Mouse (Mus musculus): Measurements from ENCODE around the gene Usp25. TPM values are rescaled to one million over a fixed set of nuclear protein-coding genes. Genes with fewer than 3 reads are reported as not detected.

Gene Usp25
- polyA plus RNA-seq, 1 experiment, result 29.7 TPM

DNA sequence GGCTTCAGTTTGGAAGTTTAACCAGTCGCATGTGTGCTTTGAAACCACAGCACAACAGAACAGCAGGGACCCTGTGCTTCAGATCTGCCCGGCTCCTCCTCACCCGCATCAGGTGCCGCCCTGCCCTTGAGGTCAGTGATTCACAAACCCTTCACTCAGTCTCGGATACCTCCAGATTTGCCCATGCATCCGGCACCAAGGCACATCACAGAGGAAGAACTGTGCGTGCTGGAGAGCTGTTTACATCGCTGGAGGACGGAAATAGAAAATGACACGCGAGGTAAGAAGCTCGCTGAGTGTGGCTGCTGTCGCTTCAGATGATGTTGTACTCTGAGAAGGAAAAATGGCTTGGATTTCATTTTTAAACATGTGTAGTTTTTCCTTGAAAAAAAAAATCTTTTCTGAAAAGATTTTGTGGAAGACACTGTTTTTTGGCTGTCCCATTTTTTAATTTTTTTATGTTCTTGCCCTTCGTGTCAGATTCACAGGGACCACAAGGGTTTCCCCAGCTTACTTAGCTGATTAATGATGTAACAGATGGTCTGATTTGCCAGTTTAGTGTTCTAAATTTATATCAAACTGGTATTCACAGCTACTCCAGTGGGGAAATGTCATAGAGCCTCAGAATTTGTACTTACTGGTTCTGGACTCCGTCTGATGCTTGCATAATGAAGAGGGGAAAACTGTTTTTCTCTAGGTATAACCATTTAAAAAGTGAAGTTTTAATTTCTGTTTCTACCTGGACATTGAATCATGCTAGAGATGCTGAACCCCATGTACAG, 63.6 kb downstream of the Usp25 start:
- no peaks in the 10 kb centered on the region for H3K4me1 ChIP-seq (ENCODE audit: control insufficient read depth, insufficient read depth, low read length)
- H3K27ac ChIP-seq (ENCODE audit: insufficient read depth, low read length), result no peak overlapping the region
- TF ChIP-seq CTCF (IDR thresholded peaks at IDR 0.05; ENCODE audit: borderline replicate concordance, insufficient read depth, low read length), result no peak
- TF ChIP-seq POLR2A (IDR thresholded peaks at IDR 0.05; ENCODE audit: low read depth, low read length), result no peak
- no peak overlapping the region for H3K4me3 ChIP-seq (ENCODE audit: insufficient read depth, low read length)

GRCm38 (mm10) chr16:77077736-77078005, 64.2 kb downstream of the Usp25 start:
- TF ChIP-seq CTCF (IDR thresholded peaks at IDR 0.05; ENCODE audit: borderline replicate concordance, insufficient read depth, low read length) (no peak), POLR2A (IDR thresholded peaks at IDR 0.05; ENCODE audit: low read depth, low read length) (no peak)
- H3K4me1 ChIP-seq (ENCODE audit: control insufficient read depth, insufficient read depth, low read length), result no peaks in the 10 kb centered on the region
- H3K27ac ChIP-seq (ENCODE audit: insufficient read depth, low read length), result no peak overlapping the region
- no peak overlapping the region for H3K4me3 ChIP-seq (ENCODE audit: insufficient read depth, low read length)

DNA sequence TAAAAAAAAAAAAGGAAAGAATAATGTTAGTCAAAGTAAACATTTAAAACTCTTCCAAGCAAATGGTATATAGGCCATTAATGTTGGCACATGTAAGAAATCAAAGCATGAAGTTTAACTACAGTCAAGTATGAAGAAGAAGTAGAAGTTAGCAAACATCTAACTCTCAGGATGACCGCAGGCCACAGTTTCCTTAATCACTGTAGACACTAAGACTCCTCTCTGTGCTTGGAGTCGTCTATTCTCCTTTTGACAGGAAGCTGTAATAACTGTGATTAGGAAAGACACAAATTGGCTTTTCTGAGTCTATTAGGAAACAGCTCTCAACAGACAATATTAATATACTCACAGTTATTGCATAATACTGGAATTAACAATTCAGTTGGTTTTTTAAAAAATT, 70.6 kb downstream of the Usp25 start:
- H3K27ac ChIP-seq (ENCODE audit: insufficient read depth, low read length), result no peak overlapping the region
- no peaks in the 10 kb centered on the region for H3K4me1 ChIP-seq (ENCODE audit: control insufficient read depth, insufficient read depth, low read length)
- no peak for TF ChIP-seq CTCF (IDR thresholded peaks at IDR 0.05; ENCODE audit: borderline replicate concordance, insufficient read depth, low read length)
- TF ChIP-seq POLR2A (IDR thresholded peaks at IDR 0.05; ENCODE audit: low read depth, low read length), result no peak
- no peak overlapping the region for H3K4me3 ChIP-seq (ENCODE audit: insufficient read depth, low read length)

GRCm38 (mm10) chr16:77089806-77090205, 76.3 kb downstream of the Usp25 start:
- no peak overlapping the region for H3K27ac ChIP-seq (ENCODE audit: insufficient read depth, low read length)
- TF ChIP-seq POLR2A (IDR thresholded peaks at IDR 0.05; ENCODE audit: low read depth, low read length), result no peak
- no peak overlapping the region for H3K4me3 ChIP-seq (ENCODE audit: insufficient read depth, low read length)
- no peaks in the 10 kb centered on the region for H3K4me1 ChIP-seq (ENCODE audit: control insufficient read depth, insufficient read depth, low read length)

GRCm38 (mm10) chr16:77093526-77093925, 80.0 kb downstream of the Usp25 start:
- TF ChIP-seq POLR2A (IDR thresholded peaks at IDR 0.05; ENCODE audit: low read depth, low read length) (no peak), CTCF (IDR thresholded peaks at IDR 0.05; ENCODE audit: borderline replicate concordance, insufficient read depth, low read length) (no peak)
- Histone ChIP-seq H3K27ac (ENCODE audit: insufficient read depth, low read length) (no peak overlapping the region), H3K4me1 (ENCODE audit: control insufficient read depth, insufficient read depth, low read length) (no peaks in the 10 kb centered on the region), H3K4me3 (ENCODE audit: insufficient read depth, low read length) (no peak overlapping the region)

DNA sequence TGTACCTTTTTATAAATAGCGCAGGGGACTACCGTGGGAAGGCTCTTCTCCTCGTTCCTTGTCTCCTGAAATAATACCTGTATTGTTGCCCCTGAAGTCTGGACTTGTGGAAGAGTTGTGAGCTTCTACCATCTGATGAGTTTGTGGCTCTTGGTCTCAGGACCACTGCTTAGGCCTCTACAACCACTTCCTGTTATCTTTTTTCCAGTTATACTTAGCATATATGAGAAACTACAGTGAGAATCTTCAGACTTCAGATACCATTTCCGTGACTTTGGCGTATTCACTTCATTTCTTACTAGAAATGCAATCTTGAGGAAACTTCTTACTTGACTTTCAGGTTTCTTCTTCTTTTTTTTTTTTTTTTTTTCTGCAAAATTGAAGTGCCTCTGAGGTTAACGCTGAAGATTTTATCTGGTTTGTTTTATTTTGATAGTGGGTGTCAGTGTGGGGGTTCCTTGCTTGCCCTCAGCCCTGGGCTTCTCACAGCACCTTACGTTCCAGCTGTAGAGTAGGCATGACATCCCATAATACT, 81.6 kb downstream of the Usp25 start:
- no peak overlapping the region for H3K27ac ChIP-seq (ENCODE audit: insufficient read depth, low read length)
- no peak overlapping the region for H3K4me3 ChIP-seq (ENCODE audit: insufficient read depth, low read length)
- TF ChIP-seq POLR2A (IDR thresholded peaks at IDR 0.05; ENCODE audit: low read depth, low read length) (no peak), CTCF (IDR thresholded peaks at IDR 0.05; ENCODE audit: borderline replicate concordance, insufficient read depth, low read length) (no peak)
- H3K4me1 ChIP-seq (ENCODE audit: control insufficient read depth, insufficient read depth, low read length), result no peaks in the 10 kb centered on the region

- H3K4me3 ChIP-seq (ENCODE audit: insufficient read depth, low read length), result no peak overlapping the region
- no peaks in the 10 kb centered on the region for H3K4me1 ChIP-seq (ENCODE audit: control insufficient read depth, insufficient read depth, low read length)
- TF ChIP-seq POLR2A (IDR thresholded peaks at IDR 0.05; ENCODE audit: low read depth, low read length) (no peak), CTCF (IDR thresholded peaks at IDR 0.05; ENCODE audit: borderline replicate concordance, insufficient read depth, low read length) (no peak)
- H3K27ac ChIP-seq (ENCODE audit: insufficient read depth, low read length), result peak overlapping the region; percentile 9; the same call in 1 of the 2 replicates
Measured at GRCm38 (mm10) chr16:77099018-77099869, 85.7 kb downstream of the Usp25 start.

DNA sequence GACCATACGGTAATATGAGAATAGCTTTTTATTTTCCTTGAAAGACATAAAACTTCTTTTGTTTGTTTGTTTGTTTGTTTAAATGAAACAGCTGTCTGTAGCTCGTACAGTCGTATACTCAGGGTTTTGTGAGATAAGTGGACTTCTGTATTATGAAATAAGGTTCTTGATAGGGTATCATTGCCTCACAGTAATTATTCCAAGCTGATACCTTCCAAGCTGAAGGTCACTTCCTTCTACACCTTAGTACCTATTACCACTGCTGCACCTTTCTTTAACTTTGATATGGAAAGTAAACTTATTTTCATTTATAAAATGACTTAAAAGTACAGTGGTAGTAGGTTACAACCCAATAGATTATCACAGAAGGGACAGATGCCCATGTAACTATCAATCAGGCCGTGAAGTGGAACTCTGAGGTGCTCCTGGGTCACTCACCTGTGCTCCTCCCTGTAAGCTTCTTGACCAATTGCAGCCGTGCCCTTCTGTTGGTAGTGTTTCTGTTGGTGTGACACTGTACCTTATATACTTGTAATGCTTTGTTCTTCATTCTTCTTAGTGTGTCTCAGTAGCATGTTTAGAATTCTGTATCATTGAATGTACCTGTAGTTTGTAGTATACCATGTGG, 90.2 kb downstream of the Usp25 start:
- H3K4me1 ChIP-seq (ENCODE audit: control insufficient read depth, insufficient read depth, low read length), result no peaks in the 10 kb centered on the region
- no peak for TF ChIP-seq POLR2A (IDR thresholded peaks at IDR 0.05; ENCODE audit: low read depth, low read length)
- no peak for TF ChIP-seq CTCF (IDR thresholded peaks at IDR 0.05; ENCODE audit: borderline replicate concordance, insufficient read depth, low read length)
- H3K27ac ChIP-seq (ENCODE audit: insufficient read depth, low read length), result no peak overlapping the region
- no peak overlapping the region for H3K4me3 ChIP-seq (ENCODE audit: insufficient read depth, low read length)

GRCm38 (mm10) chr16:77111268-77111667, 97.8 kb downstream of the Usp25 start:
- Histone ChIP-seq H3K27ac (ENCODE audit: insufficient read depth, low read length) (no peak overlapping the region), H3K4me3 (ENCODE audit: insufficient read depth, low read length) (no peak overlapping the region), H3K4me1 (ENCODE audit: control insufficient read depth, insufficient read depth, low read length) (no peaks in the 10 kb centered on the region)
- TF ChIP-seq POLR2A (IDR thresholded peaks at IDR 0.05; ENCODE audit: low read depth, low read length), result no peak
- TF ChIP-seq CTCF (IDR thresholded peaks at IDR 0.05; ENCODE audit: borderline replicate concordance, insufficient read depth, low read length), result no peak
